Mouse (Mus musculus) left cerebral cortex, postnatal 36 days (tissue): ENCODE measurements around the gene Ankrd37. TPM values are rescaled to one million over a fixed set of nuclear protein-coding genes. Genes with fewer than 3 reads are reported as not detected.

Experiments used
- DNase-seq, 2 experiments: peaks; one replicate each; pipeline ENCODE4 v3.0.0; 2021 to 2022; ENCODE audit warnings: low spot score in 2 of 2, mixed read lengths in 1 of 2
- intact Hi-C: fragments of 180-260 bp; cut with DNase I; formaldehyde crosslinking; loops from one replicate; pipeline ENCODE4 v1.15.1; 2025
- total RNA-seq, 2 experiments: library from RNA; stranded (reverse); gene quantifications; 2 replicates each; pipeline ENCODE4 v1.2.3; 2021

Ankrd37 gene
- 10 to 100 TPM in 1 of 2 experiments, 1 to 10 TPM in 1; 9.6 to 12.7 TPM for total RNA-seq

- DNase-seq, result no peak
- intact Hi-C loops, result no loop called here
These were observed at the start of gene Ankrd37 for GRCm38 (mm10) chr8:46005596-46005995. Gene Ankrd37 (minus strand): TSS chr8:46005707.

- intact Hi-C loops, result no loop called here
- peak; percentile 16 to 32 for DNase-seq
These were observed 34.8 kb upstream of the Ankrd37 start for GRCm38 (mm10) chr8:46040260-46040659.

- no peak for DNase-seq
- intact Hi-C loops, result no loop called here
These were observed 34.2 kb upstream of the Ankrd37 start for GRCm38 (mm10) chr8:46039666-46040065.

- intact Hi-C loops, result no loop called here
- no peak for DNase-seq
These were observed 30.7 kb upstream of the Ankrd37 start for GRCm38 (mm10) chr8:46036217-46036616.

- intact Hi-C loops, result no loop called here
These were observed 18.9 kb upstream of the Ankrd37 start for GRCm38 (mm10) chr8:46024392-46024791.

GRCm38 (mm10) chr8:46022758-46023157, 17.3 kb upstream of the Ankrd37 start:
- intact Hi-C loops, result no loop called here
- no peak for DNase-seq

More at GRCm38 (mm10) chr8:46024392-46024791, 18.9 kb upstream of the Ankrd37 start:
- DNase-seq, result no peak

- peak in 1 of 2 experiments; percentile 36 for DNase-seq
- intact Hi-C loops, result no loop called here
These were observed 16.7 kb upstream of the Ankrd37 start for GRCm38 (mm10) chr8:46022203-46022602.

- DNase-seq, result peak; percentile 17 to 25
- intact Hi-C loops, result loop anchor here (5.0 kb wide), 1 partner anchor 141 kb away; the partner anchor contains the start of genes Cfap97 and Snx25
These were observed 5.5 kb upstream of the Ankrd37 start for GRCm38 (mm10) chr8:46010746-46011680.

GRCm38 (mm10) chr8:46010306-46010705, 4.8 kb upstream of the Ankrd37 start:
- intact Hi-C loops, result loop anchor here (5.0 kb wide), 1 partner anchor 142 kb away; the partner anchor contains the start of genes Cfap97 and Snx25
- no peak for DNase-seq

- DNase-seq, result no peak
- intact Hi-C loops, result no loop called here
These were observed 1.7 kb upstream of the Ankrd37 start for GRCm38 (mm10) chr8:46007050-46007672.

- intact Hi-C loops, result loop anchor here (5.0 kb wide), 1 partner anchor 162 kb away; no protein-coding TSS in a partner anchor
- DNase-seq, result peak; percentile 99
These were observed 5.5 kb downstream of the Ankrd37 start for GRCm38 (mm10) chr8:45999784-46000705.

- intact Hi-C loops, result no loop called here
- peak; percentile 32 to 36 for DNase-seq
These were observed 6.2 kb downstream of the Ankrd37 start, which contains the start of gene Lrp2bp for GRCm38 (mm10) chr8:45999138-45999783. Gene Lrp2bp (plus strand): TSS chr8:45999303.

- intact Hi-C loops, result no loop called here
- DNase-seq, result no peak
These were observed 7.3 kb downstream of the Ankrd37 start for GRCm38 (mm10) chr8:45998228-45998627.

- intact Hi-C loops, result no loop called here
These were observed 9.9 kb downstream of the Ankrd37 start for GRCm38 (mm10) chr8:45995576-45995975.

GRCm38 (mm10) chr8:45994111-45994510, 11.4 kb downstream of the Ankrd37 start:
- intact Hi-C loops, result no loop called here
- no peak for DNase-seq

More at GRCm38 (mm10) chr8:45995576-45995975, 9.9 kb downstream of the Ankrd37 start:
- no peak for DNase-seq

GRCm38 (mm10) chr8:45990631-45991310, 14.7 kb downstream of the Ankrd37 start:
- DNase-seq, result no peak
- intact Hi-C loops, result no loop called here

- intact Hi-C loops, result no loop called here
- DNase-seq, result no peak
These were observed 17.3 kb downstream of the Ankrd37 start for GRCm38 (mm10) chr8:45988189-45988588.

- no peak for DNase-seq
- intact Hi-C loops, result no loop called here
These were observed 18.8 kb downstream of the Ankrd37 start for GRCm38 (mm10) chr8:45986665-45987064.
